Mouse (Mus musculus) Patski (cell line): ENCODE results near the gene Pus10. TPM values are rescaled to one million over a fixed set of nuclear protein-coding genes. Genes with fewer than 3 reads are reported as not detected.

ENCODE experiments used
- ATAC-seq: fragments of 100-300 bp; one replicate; pipeline ENCODE4 v1.8.0; 2021
- CTCF ChIA-PET: fragments of 350-600 bp; sonication (Branson Sonifier 250); formaldehyde crosslinking; loops from one replicate; lab custom pipeline; 2022; ENCODE audit warnings: inconsistent platforms; lab: Charles Lee
- POLR2A ChIA-PET: fragments of 350-600 bp; sonication (Branson Sonifier 250); formaldehyde crosslinking; loops from one replicate; lab custom pipeline; 2022; ENCODE audit warnings: antibody characterized with exemption, inconsistent platforms; lab: Charles Lee
- DNase-seq: peaks from one replicate; pipeline ENCODE4 v3.0.0-alpha.2; 2011; ENCODE audit warnings: low read depth, low spot score
- H3K27me3 ChIP-seq: fragments of 371-371 bp; one replicate; pipeline ENCODE4 v1.5.1; 2021
- CTCF ChIP-seq: fragments of 100-300 bp; IDR thresholded peaks from one replicate; pipeline ENCODE4 v1.5.1; 2021
- in situ Hi-C: fragments of 300-500 bp; cut with MboI; formaldehyde crosslinking; loops from 3 replicates; pipeline ENCODE4 v1.11.1; 2018; ENCODE audit warnings: low pct_unique_long_range_greater_than_20kb, mixed read lengths
- polyA plus RNA-seq: library from polyadenylated mRNA; unstranded; gene quantifications from one replicate; pipeline ENCODE4 v1.2.3, GENCODE M21; 2021

Pus10 gene
- polyA plus RNA-seq, 1 experiment from 2014 or later = 20.5 TPM

GRCm38 (mm10) chr11:23664232-23664631 is 1.2 kb upstream of the Pus10 start:
- no peaks in the 10 kb centered on the region for H3K27me3 ChIP-seq
- ATAC-seq (no peak), DNase-seq (no peak)
- ChIA-PET POLR2A (no interaction called here), CTCF (interaction anchor here (2.0 kb wide), 1 partner anchor 12 kb away, joined by 5 read pairs; no protein-coding TSS in a partner anchor)
- TF ChIP-seq CTCF = no peak
- in situ Hi-C loops = no loop called here

DNA sequence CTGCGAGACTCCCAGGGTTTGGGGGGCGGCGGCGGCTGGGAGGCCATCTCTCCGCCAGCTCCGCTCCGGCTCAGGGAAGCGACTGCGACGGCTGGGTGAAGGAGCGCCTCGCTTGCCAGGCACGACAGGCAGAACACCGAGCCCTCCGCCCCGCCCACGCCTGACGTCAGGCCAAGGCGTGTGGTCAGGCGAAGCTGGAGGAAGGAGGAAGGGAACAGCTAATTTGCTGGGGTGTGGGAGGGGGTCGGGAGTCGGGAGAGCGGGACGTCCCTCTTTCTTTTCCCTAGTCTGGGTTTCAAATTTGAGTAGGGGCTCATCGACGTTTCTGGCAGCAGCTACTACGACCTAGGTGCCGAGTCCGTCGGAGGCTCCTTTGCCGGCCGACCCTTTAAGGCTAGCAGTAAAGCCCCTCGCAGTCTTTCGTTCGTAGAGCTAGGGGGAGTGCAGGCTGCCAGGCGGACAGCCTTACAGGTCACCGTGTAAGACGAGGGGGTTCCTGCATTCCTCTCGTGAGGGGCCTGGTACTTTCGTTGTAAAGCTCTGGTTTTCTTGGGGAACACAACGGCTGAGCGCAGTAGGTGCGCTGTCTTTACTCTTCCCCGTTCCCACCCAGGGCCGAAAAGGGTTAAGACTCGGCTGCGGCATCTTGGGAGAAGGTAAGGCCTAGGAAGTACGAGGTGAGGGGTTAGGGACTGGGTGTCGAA is 476 bp downstream of the Pus10 start, which contains the start of gene Pex13:
TSS of gene Pex13 (minus strand) at position 162 of the 704 bp plus-strand sequence.
- in situ Hi-C loops = no loop called here
- ATAC-seq (peak; percentile 94), DNase-seq (peak; percentile 49)
- no peaks in the 10 kb centered on the region for H3K27me3 ChIP-seq
- TF ChIP-seq CTCF = no peak
- ChIA-PET CTCF (interaction anchor here (1.6 kb wide), 1 partner anchor 13 kb away, joined by 6 read pairs; no protein-coding TSS in a partner anchor), POLR2A (interaction anchor here (0.8 to 1.1 kb wide), 3 partner anchors 9 to 104 kb away, joined by 3 read pairs; no protein-coding TSS in a partner anchor)

DNA sequence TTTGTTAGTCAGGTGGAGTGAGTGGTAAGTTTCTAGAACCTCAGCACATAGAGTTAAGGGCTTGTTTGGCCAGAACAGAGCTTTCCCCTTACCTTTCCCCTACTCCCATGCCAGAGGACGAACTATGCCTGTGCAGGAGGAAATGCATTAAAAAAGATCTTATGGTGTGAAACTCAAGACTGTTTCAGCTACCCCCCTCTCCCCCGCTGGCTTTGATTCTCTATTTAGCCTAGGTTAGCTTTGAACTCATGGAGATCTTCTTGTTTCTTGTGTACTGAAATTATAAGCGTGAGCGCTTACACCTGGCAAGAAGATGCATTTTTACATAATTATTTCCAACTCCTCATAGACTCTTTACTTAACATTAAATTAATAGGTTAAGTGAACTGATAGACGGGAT is 1.1 kb downstream of the Pus10 start:
- in situ Hi-C loops = no loop called here
- DNase-seq = no peak

DNA sequence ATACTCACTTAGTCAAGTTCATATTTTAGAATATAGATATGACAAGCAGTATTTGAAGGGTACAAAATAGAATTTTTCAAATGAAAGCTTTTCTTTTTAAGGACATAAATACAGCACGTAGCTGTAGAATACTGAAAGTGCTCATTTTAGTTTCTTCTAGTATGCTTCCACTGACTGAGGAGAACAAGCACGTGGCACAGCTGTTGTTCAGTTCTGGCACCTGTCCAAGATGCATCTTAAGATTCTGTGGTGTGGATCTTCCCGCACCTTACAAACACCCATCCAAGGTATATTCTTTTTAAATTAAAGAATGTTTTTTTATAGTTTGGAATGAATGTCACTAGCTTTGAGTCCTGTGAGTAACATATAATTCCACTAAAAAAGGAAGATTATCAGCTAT is 1.7 kb downstream of the Pus10 start:
- no peak for DNase-seq
- CTCF ChIA-PET = interaction anchor here (1.6 kb wide), 1 partner anchor 11 kb away, joined by 6 read pairs; no protein-coding TSS in a partner anchor
- no peak for ATAC-seq
- no peak for TF ChIP-seq CTCF
- in situ Hi-C loops = no loop called here
- no peaks in the 10 kb centered on the region for H3K27me3 ChIP-seq
- POLR2A ChIA-PET = no interaction called here

More for the DNA sequence above, 1.1 kb downstream of the Pus10 start:
- ChIA-PET CTCF (interaction anchor here (1.6 kb wide), 1 partner anchor 12 kb away, joined by 6 read pairs; no protein-coding TSS in a partner anchor), POLR2A (no interaction called here)
- no peak for ATAC-seq
- no peak for TF ChIP-seq CTCF
- H3K27me3 ChIP-seq = no peaks in the 10 kb centered on the region

- no peak for ATAC-seq
- in situ Hi-C loops = no loop called here
- CTCF ChIA-PET = no interaction called here
- no peaks in the 10 kb centered on the region for H3K27me3 ChIP-seq
- DNase-seq = no peak
- POLR2A ChIA-PET = interaction anchor here (0.6 kb wide), 1 partner anchor 68 kb away, joined by 3 read pairs; no protein-coding TSS in a partner anchor
- no peak for TF ChIP-seq CTCF
Measured at GRCm38 (mm10) chr11:23672256-23672749, 6.8 kb downstream of the Pus10 start.

GRCm38 (mm10) chr11:23676100-23676499 is 10.6 kb downstream of the Pus10 start:
- ChIA-PET CTCF (no interaction called here), POLR2A (no interaction called here)
- DNase-seq (no peak), ATAC-seq (no peak)
- no peaks in the 10 kb centered on the region for H3K27me3 ChIP-seq
- in situ Hi-C loops = no loop called here
- TF ChIP-seq CTCF = no peak

GRCm38 (mm10) chr11:23679044-23679642 is 13.7 kb downstream of the Pus10 start:
- H3K27me3 ChIP-seq = no peaks in the 10 kb centered on the region
- peak; percentile 69 for TF ChIP-seq CTCF
- CTCF ChIA-PET = interaction anchor here (0.9 to 2.7 kb wide), 7 partner anchors 9 to 275 kb away, joined by 3 to 14 read pairs (median 5); no protein-coding TSS in a partner anchor
- DNase-seq (no peak), ATAC-seq (no peak)
- POLR2A ChIA-PET = no interaction called here
- in situ Hi-C loops = no loop called here

DNA sequence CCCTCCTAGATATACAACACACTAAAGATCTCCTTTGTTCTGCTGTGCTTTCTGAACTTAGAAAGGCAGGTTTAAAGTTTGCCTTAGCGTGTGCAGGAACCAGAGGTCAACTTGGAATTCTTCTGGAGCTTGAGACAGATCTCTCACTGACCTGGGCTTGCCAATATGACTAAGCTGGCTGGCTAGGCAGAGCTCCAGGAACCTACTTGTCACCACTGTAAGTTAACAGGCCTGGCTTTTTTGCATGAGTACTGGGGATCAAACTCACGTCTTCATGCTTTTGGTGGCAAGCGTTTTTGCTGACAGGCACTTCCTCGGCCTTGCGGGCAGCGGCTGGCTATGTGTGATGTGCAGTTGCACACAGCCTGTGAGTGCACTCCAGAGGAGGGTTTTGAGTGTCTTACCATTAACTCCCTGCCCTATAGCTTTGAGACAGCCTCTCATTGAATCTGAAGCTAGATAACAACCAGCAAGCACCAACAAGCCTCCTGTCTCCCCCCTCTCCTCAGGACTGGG is 15.0 kb downstream of the Pus10 start:
- POLR2A ChIA-PET = interaction anchor here (0.6 kb wide), 1 partner anchor 267 kb away, joined by 3 read pairs; no protein-coding TSS in a partner anchor
- no peaks in the 10 kb centered on the region for H3K27me3 ChIP-seq
- TF ChIP-seq CTCF = no peak
- in situ Hi-C loops = loop anchor here (5.0 to 10.0 kb wide), 2 partner anchors 174 to 277 kb away; no protein-coding TSS in a partner anchor
- no peak for ATAC-seq
- no peak for DNase-seq
- CTCF ChIA-PET = interaction anchor here (2.7 kb wide), 1 partner anchor 274 kb away, joined by 14 read pairs; no protein-coding TSS in a partner anchor

GRCm38 (mm10) chr11:23682561-23682960 is 17.1 kb downstream of the Pus10 start:
- ATAC-seq (no peak), DNase-seq (no peak)
- ChIA-PET CTCF (no interaction called here), POLR2A (no interaction called here)
- no peaks in the 10 kb centered on the region for H3K27me3 ChIP-seq
- TF ChIP-seq CTCF = no peak
- in situ Hi-C loops = loop anchor here (5.0 to 10.0 kb wide), 2 partner anchors 172 to 275 kb away; no protein-coding TSS in a partner anchor

- CTCF ChIA-PET = interaction anchor here (1.5 kb wide), 1 partner anchor 13 kb away, joined by 4 read pairs; no protein-coding TSS in a partner anchor
Measured at GRCm38 (mm10) chr11:23686671-23687070, 21.2 kb downstream of the Pus10 start.

More at GRCm38 (mm10) chr11:23686671-23687070, 21.2 kb downstream of the Pus10 start:
- DNase-seq = no peak
- POLR2A ChIA-PET = no interaction called here
- in situ Hi-C loops = loop anchor here (10.0 kb wide), 1 partner anchor 168 kb away; no protein-coding TSS in a partner anchor
- ATAC-seq = no peak
- H3K27me3 ChIP-seq = no peaks in the 10 kb centered on the region
- no peak for TF ChIP-seq CTCF
